In the genomic region with DNA sequence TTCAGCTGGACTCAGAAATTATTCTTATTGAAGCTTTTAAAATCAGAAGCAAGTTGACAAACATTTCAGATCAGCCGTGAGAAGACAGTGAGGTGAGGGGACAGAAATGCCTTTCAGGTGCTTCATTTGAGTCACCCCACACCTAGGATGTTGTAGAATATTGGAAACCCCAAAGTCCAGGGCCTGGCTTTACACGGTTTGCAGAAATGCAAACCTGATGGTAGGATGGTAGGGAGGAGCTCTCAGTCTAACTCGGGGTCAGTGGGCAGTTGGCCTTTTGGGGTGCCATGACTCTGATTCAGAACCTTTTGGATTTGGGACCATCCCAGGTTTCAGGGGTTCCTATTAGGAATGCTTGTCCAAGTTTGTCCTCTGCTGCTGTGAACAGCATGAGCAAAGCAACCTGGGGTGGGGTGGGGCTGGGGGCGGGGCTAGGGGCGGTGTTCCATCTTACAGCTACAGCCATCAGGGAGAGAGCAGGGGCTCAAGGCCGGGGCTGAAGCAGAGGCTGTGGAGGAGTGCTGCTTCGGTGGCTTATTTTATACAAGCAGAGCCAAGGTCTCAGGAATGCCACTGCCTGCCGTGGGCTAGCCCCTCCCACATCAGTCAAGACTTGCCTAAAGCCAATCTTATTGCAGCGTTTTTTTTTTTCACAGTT, we compare ENCODE assay signal across 7 mouse cellular contexts.
DNase-seq lines count a peak whose midpoint lies in the region; ATAC-seq and TF ChIP-seq lines count a peak whose summit lies in the region.

No protein-coding gene starts in this region.

- no peaks in the 10 kb centered on the region for H3K36me3 ChIP-seq in embryonic facial prominence, embryonic 10.5 days (replicated peaks)
- no peaks in the 10 kb centered on the region for H3K36me3 ChIP-seq in kidney, adult 2 months (ENCODE audit: control insufficient read depth, insufficient read depth, low read length)
- H3K36me3 ChIP-seq in midbrain, embryonic 12.5 days: no peaks in the 10 kb centered on the region

- peaks cover 24% of the 10 kb centered on the region for H3K4me1 ChIP-seq in embryonic facial prominence, embryonic 10.5 days
- no peaks in the 10 kb centered on the region; the same call in 1 of the 2 replicates for H3K4me1 ChIP-seq in kidney, adult 2 months (ENCODE audit: control insufficient read depth, insufficient read depth, low read length)
- H3K4me1 ChIP-seq in midbrain, embryonic 12.5 days: peaks cover 24% of the 10 kb centered on the region

- H3K4me2 ChIP-seq in midbrain, embryonic 12.5 days (replicated peaks): peak overlapping the region; percentile 76

- intact Hi-C loops in gastrocnemius, postnatal 36 days (cut with DNase I): no loop called here

- TF ChIP-seq POLR2A in kidney, adult 2 months (IDR thresholded peaks at IDR 0.05; ENCODE audit: low read depth, low read length): no peak

- TF ChIP-seq CTCF in kidney, adult 2 months (conservative IDR thresholded peaks at IDR 0.05; ENCODE audit: insufficient read depth, insufficient read length, low read depth, low read length): no peak

- H3K27me3 ChIP-seq in embryonic facial prominence, embryonic 10.5 days (replicated peaks; ENCODE audit: low read depth, poor library complexity, severe bottlenecking): peaks cover 35% of the 10 kb centered on the region
- H3K27me3 ChIP-seq in kidney, adult 2 months (replicated peaks; ENCODE audit: control insufficient read depth, insufficient read depth, low read length): no peaks in the 10 kb centered on the region
- H3K27me3 ChIP-seq in midbrain, embryonic 12.5 days: no peaks in the 10 kb centered on the region; the same call in 1 of the 2 replicates

- peak; percentile 32; the same call in 1 of the 2 replicates for ATAC-seq in midbrain, embryonic 12.5 days (ENCODE audit: low FRiP score, low read depth)

- H3K27ac ChIP-seq in embryonic facial prominence, embryonic 10.5 days (replicated peaks): no peak overlapping the region
- H3K27ac ChIP-seq in kidney, adult 2 months (ENCODE audit: insufficient read depth, low read depth, low read length): peak overlapping the region; percentile 68; the same call in 1 of the 2 replicates
- H3K27ac ChIP-seq in midbrain, embryonic 12.5 days (replicated peaks): no peak overlapping the region

- DNase-seq in ZHBTc4 (ENCODE audit: low read depth, low spot score): peak; percentile 37
- DNase-seq in embryonic facial prominence, embryonic 10.5 days (ENCODE audit: low spot score): peak; percentile 63
- peak; percentile 34 for DNase-seq in kidney, adult 2 months
- no peak for DNase-seq in urinary bladder, adult 2 months (ENCODE audit: low spot score)
- DNase-seq in thymus, postnatal 10 days (ENCODE audit: low spot score in 2 of 2): no peak
- DNase-seq in gastrocnemius, postnatal 36 days: no peak

- peak overlapping the region; percentile 54 for H3K4me3 ChIP-seq in embryonic facial prominence, embryonic 10.5 days
- H3K4me3 ChIP-seq in kidney, adult 2 months (ENCODE audit: insufficient read depth, low read depth, low read length): no peak overlapping the region
- peak overlapping the region; percentile 43 for H3K4me3 ChIP-seq in midbrain, embryonic 12.5 days

- H3K9me3 ChIP-seq in embryonic facial prominence, embryonic 10.5 days: no peaks in the 10 kb centered on the region
- H3K9me3 ChIP-seq in midbrain, embryonic 12.5 days: 0 out of 2 replicates have a peak, but pooled peaks cover 2% of the 10 kb centered on the region

- H3K9ac ChIP-seq in midbrain, embryonic 12.5 days (replicated peaks): no peak overlapping the region; the same call in 1 of the 2 replicates

- 4% methylated on average over 9 of the region's 9 CpGs for WGBS in embryonic facial prominence, embryonic 10.5 days
- 5% methylated on average over 9 of the region's 9 CpGs for WGBS in kidney, adult 2 months
- 3% methylated on average over 9 of the region's 9 CpGs for WGBS in midbrain, embryonic 12.5 days

Comparison
In these comparisons a context has a peak if more than half of its experiments do, and no peak if none do; other contexts are left out.
1. DNase-seq: peak in ZHBTc4 (single experiment), embryonic facial prominence, embryonic 10.5 days (single experiment) and kidney, adult 2 months (single experiment); none in urinary bladder, adult 2 months (single experiment), thymus, postnatal 10 days (0 of 2) and gastrocnemius, postnatal 36 days (0 of 2).